Mouse (Mus musculus) kidney, postnatal 0 days (tissue): ENCODE results near the gene C87499. TPM values are rescaled to one million over a fixed set of nuclear protein-coding genes. Genes with fewer than 3 reads are reported as not detected.

Experiments used
- ATAC-seq: fragments of 200-750 bp; cut with Nextera tagmentation; replicated peaks from 2 replicates; pipeline ENCODE4 v1.8.0; 2017; ENCODE audit warnings: low read depth, moderate number of reproducible peaks, moderate TSS enrichment, moderate library complexity; ENCODE audit not compliant: low FRiP score
- DNase-seq: peaks from one replicate; pipeline ENCODE4 v3.0.0-alpha.2; 2016; ENCODE audit warnings: low spot score
- H3K27ac ChIP-seq: fragments of 300-500 bp; sonication (generic); 2 replicates; pipeline ENCODE4 v1.5.1; 2014; ENCODE audit warnings: mild to moderate bottlenecking
- H3K27me3 ChIP-seq: fragments of 300-500 bp; sonication (generic); 2 replicates; pipeline ENCODE4 v1.6.1; 2014; ENCODE audit warnings: low read length, mixed read lengths; ENCODE audit not compliant: insufficient read depth
- H3K36me3 ChIP-seq: fragments of 300-500 bp; sonication (generic); 2 replicates; pipeline ENCODE4 v1.6.1; 2014; ENCODE audit warnings: low read length, mixed read lengths; ENCODE audit not compliant: insufficient read depth
- H3K4me1 ChIP-seq: fragments of 300-500 bp; sonication (generic); replicated peaks from 2 replicates; pipeline ENCODE4 v1.6.1; 2014; ENCODE audit warnings: antibody characterized with exemption, low read length, mixed read lengths; ENCODE audit not compliant: insufficient read depth
- H3K4me2 ChIP-seq: fragments of 300-500 bp; sonication (generic); 2 replicates; pipeline ENCODE4 v1.6.1; 2014; ENCODE audit warnings: mild to moderate bottlenecking, low read length, moderate library complexity, mixed read lengths
- H3K4me3 ChIP-seq: fragments of 300-500 bp; sonication (generic); replicated peaks from 2 replicates; pipeline ENCODE4 v1.5.1; 2014; ENCODE audit warnings: low read depth, low read length
- H3K9ac ChIP-seq: fragments of 300-500 bp; sonication (generic); 2 replicates; pipeline ENCODE4 v1.6.1; 2014; ENCODE audit warnings: low read depth, low read length
- H3K9me3 ChIP-seq: fragments of 300-500 bp; sonication (generic); replicated peaks from 2 replicates; pipeline ENCODE4 v1.6.1; 2016; ENCODE audit warnings: low read length, inconsistent platforms, mixed read lengths
- CTCF ChIP-seq: IDR thresholded peaks from 2 replicates; pipeline ENCODE4 v1.5.1; 2016; ENCODE audit warnings: antibody characterized with exemption, low read depth, mild to moderate bottlenecking, moderate library complexity
- WGBS: fragments of 180-500 bp; shearing (Covaris S2); extraction: QIAGEN DNeasy Blood & Tissue Kit; methylation state at CpG from one replicate; pipeline ENCODE4 v1.1.7; 2014; 5-methylcytosine and 5-hydroxymethylcytosine counted together
- polyA plus RNA-seq: library from polyadenylated mRNA; unstranded; fragments of >200 nt; fragmentation: Nextera tagmentation; extraction: Ambion mirVana; gene quantifications from 2 replicates; pipeline ENCODE4 v1.2.1, GENCODE M21; 2015

Gene C87499
- polyA plus RNA-seq, 1 experiment from 2014 or later = not detected

GRCm38 (mm10) chr4:88644359-88644758 lies 10.1 kb upstream of the C87499 start, which contains the start of gene Ifna13:
Ifna13 (minus strand) TSS chr4:88644459.
- Histone ChIP-seq H3K9me3 (no peaks in the 10 kb centered on the region), H3K36me3 (no peaks in the 10 kb centered on the region), H3K9ac (no peak within 1 kb of the TSS), H3K27me3 (no peaks in the 10 kb centered on the region), H3K27ac (no peak within 1 kb of the TSS), H3K4me3 (no peak within 1 kb of the TSS), H3K4me1 (no peaks in the 10 kb centered on the region), H3K4me2 (no peak within 1 kb of the TSS)
- TF ChIP-seq CTCF = no peak
- WGBS = 59% methylated on average over 2 of the region's 2 CpGs
- DNase-seq (no peak), ATAC-seq (no peak)

GRCm38 (mm10) chr4:88642526-88642925 lies 8.3 kb upstream of the C87499 start:
- peak; percentile 5 for DNase-seq
- TF ChIP-seq CTCF = no peak
- ATAC-seq = no peak
- WGBS = 14% methylated on average over 2 of the region's 2 CpGs
- no peak overlapping the region for H3K4me2 ChIP-seq
- H3K9ac ChIP-seq = no peak overlapping the region
- no peaks in the 10 kb centered on the region for H3K27me3 ChIP-seq
- no peaks in the 10 kb centered on the region for H3K36me3 ChIP-seq
- no peak overlapping the region for H3K4me3 ChIP-seq
- no peak overlapping the region for H3K27ac ChIP-seq
- H3K4me1 ChIP-seq = no peaks in the 10 kb centered on the region
- H3K9me3 ChIP-seq = no peaks in the 10 kb centered on the region

GRCm38 (mm10) chr4:88641077-88641831 lies 7.0 kb upstream of the C87499 start:
- no peaks in the 10 kb centered on the region for H3K4me1 ChIP-seq
- peak overlapping the region; percentile 37; the same call in 1 of the 2 replicates for H3K9ac ChIP-seq
- peak overlapping the region; percentile 49 for H3K4me3 ChIP-seq
- TF ChIP-seq CTCF = peak; percentile 95
- DNase-seq (peak; percentile 100), ATAC-seq (peak; percentile 96)
- no peaks in the 10 kb centered on the region for H3K36me3 ChIP-seq
- 11% methylated on average over 11 of the region's 11 CpGs for WGBS
- H3K4me2 ChIP-seq = peak overlapping the region; percentile 63
- H3K27ac ChIP-seq = 0 out of 2 replicates have a peak overlapping the region, but pooled peaks have one; percentile 10
- no peaks in the 10 kb centered on the region for H3K9me3 ChIP-seq
- no peaks in the 10 kb centered on the region for H3K27me3 ChIP-seq

- no peak for TF ChIP-seq CTCF
- peak overlapping the region; percentile 63 for H3K4me2 ChIP-seq
- no peak for DNase-seq
- H3K4me1 ChIP-seq = no peaks in the 10 kb centered on the region
- peak overlapping the region; percentile 49 for H3K4me3 ChIP-seq
- peak overlapping the region; percentile 37; the same call in 1 of the 2 replicates for H3K9ac ChIP-seq
- H3K27ac ChIP-seq = no peak overlapping the region
- no peak for ATAC-seq
- no peaks in the 10 kb centered on the region for H3K9me3 ChIP-seq
- H3K27me3 ChIP-seq = no peaks in the 10 kb centered on the region
- 51% methylated on average over 8 of the region's 8 CpGs for WGBS
- no peaks in the 10 kb centered on the region for H3K36me3 ChIP-seq
These were observed 6.5 kb upstream of the C87499 start for GRCm38 (mm10) chr4:88640704-88641076.

GRCm38 (mm10) chr4:88603276-88603675 lies 30.9 kb downstream of the C87499 start, which contains the start of gene Ifna12:
Ifna12 (minus strand) TSS chr4:88603376.
- Histone ChIP-seq H3K9me3 (no peaks in the 10 kb centered on the region), H3K27me3 (no peaks in the 10 kb centered on the region), H3K4me2 (no peak within 1 kb of the TSS), H3K36me3 (no peaks in the 10 kb centered on the region), H3K9ac (no peak within 1 kb of the TSS), H3K4me3 (no peak within 1 kb of the TSS), H3K4me1 (no peaks in the 10 kb centered on the region), H3K27ac (no peak within 1 kb of the TSS)
- no peak for ATAC-seq
- DNase-seq = no peak
- no peak for TF ChIP-seq CTCF

- Histone ChIP-seq H3K4me3 (no peak within 1 kb of the TSS), H3K4me2 (no peak within 1 kb of the TSS), H3K36me3 (no peaks in the 10 kb centered on the region), H3K9ac (no peak within 1 kb of the TSS), H3K4me1 (no peaks in the 10 kb centered on the region), H3K27me3 (no peaks in the 10 kb centered on the region), H3K27ac (no peak within 1 kb of the TSS), H3K9me3 (no peaks in the 10 kb centered on the region)
- WGBS = 82% methylated on average over 1 of the region's 1 CpGs
- DNase-seq (no peak), ATAC-seq (no peak)
- no peak for TF ChIP-seq CTCF
These were observed 41.9 kb downstream of the C87499 start, which contains the start of gene Ifna9 for GRCm38 (mm10) chr4:88592285-88592684. Ifna9 (minus strand) TSS chr4:88592385.

Other genes with a start within 250 kb of the C87499 start
- gene Hacd4, start 195.5 kb downstream of the C87499 start, polyA plus RNA-seq = 33.5 and 37.0 TPM in 2 replicates
- not detected in 2 replicates for gene Ifnb1, start 111.6 kb downstream of the C87499 start, polyA plus RNA-seq
- gene Ifna15, start 76.2 kb downstream of the C87499 start, polyA plus RNA-seq = not detected in 2 replicates
- gene Ifna14, start 62.6 kb downstream of the C87499 start, polyA plus RNA-seq = not detected in 2 replicates
- gene Ifna9, start 42.0 kb downstream of the C87499 start, polyA plus RNA-seq = not detected in 2 replicates
- gene Ifna12, start 31.0 kb downstream of the C87499 start, polyA plus RNA-seq = not detected in 2 replicates
- gene Ifna13, start 10.0 kb upstream of the C87499 start, polyA plus RNA-seq = not detected in 2 replicates
- gene Ifna16, start 42.5 kb upstream of the C87499 start, polyA plus RNA-seq = not detected in 2 replicates
- gene Ifna2, start 49.5 kb upstream of the C87499 start, polyA plus RNA-seq = not detected in 2 replicates
- gene Ifnab, start 56.9 kb upstream of the C87499 start, polyA plus RNA-seq = not detected in 2 replicates
- 0.38 and 0.49 TPM in 2 replicates for gene Gm26566, start 87.4 kb upstream of the C87499 start, polyA plus RNA-seq
- gene Klhl9, start 88.1 kb upstream of the C87499 start, polyA plus RNA-seq = 84.2 and 86.5 TPM in 2 replicates
- 0.29 TPM in 1 of 2 replicates, not detected in the other for gene Gm13271, start 120.5 kb upstream of the C87499 start, polyA plus RNA-seq
- 0.49 and 0.71 TPM in 2 replicates for gene Gm13283, start 125.7 kb upstream of the C87499 start, polyA plus RNA-seq
- gene Gm13290, start 139.4 kb upstream of the C87499 start, polyA plus RNA-seq = 0.49 TPM in 1 of 2 replicates, not detected in the other
- not detected in 2 replicates for gene Gm13289, start 142.5 kb upstream of the C87499 start, polyA plus RNA-seq
- not detected in 2 replicates for gene Gm13272, start 145.4 kb upstream of the C87499 start, polyA plus RNA-seq
- 0.14 and 0.46 TPM in 2 replicates for gene Ifnz, start 147.7 kb upstream of the C87499 start, polyA plus RNA-seq
- gene Gm13276, start 151.3 kb upstream of the C87499 start, polyA plus RNA-seq = not detected in 2 replicates
- not detected in 2 replicates for gene Gm13277, start 154.2 kb upstream of the C87499 start, polyA plus RNA-seq
- not detected in 2 replicates for gene Gm13278, start 157.1 kb upstream of the C87499 start, polyA plus RNA-seq
- not detected in 2 replicates for gene Gm13275, start 160.1 kb upstream of the C87499 start, polyA plus RNA-seq
- gene Gm13279, start 163.0 kb upstream of the C87499 start, polyA plus RNA-seq = not detected in 2 replicates
- gene Gm13285, start 165.3 kb upstream of the C87499 start, polyA plus RNA-seq = 1.3 TPM in 1 of 2 replicates, not detected in the other
- not detected in 2 replicates for gene Gm13287, start 168.8 kb upstream of the C87499 start, polyA plus RNA-seq
- gene Gm13288, start 171.1 kb upstream of the C87499 start, polyA plus RNA-seq = 0.09 TPM in 1 of 2 replicates, not detected in the other
- gene Ifna7, start 181.8 kb upstream of the C87499 start, polyA plus RNA-seq = not detected in 2 replicates
- gene Ifna11, start 185.5 kb upstream of the C87499 start, polyA plus RNA-seq = not detected in 2 replicates
- gene Ifna6, start 193.0 kb upstream of the C87499 start, polyA plus RNA-seq = not detected in 2 replicates
- not detected in 2 replicates for gene Ifna5, start 201.1 kb upstream of the C87499 start, polyA plus RNA-seq
- gene Ifna4, start 207.4 kb upstream of the C87499 start, polyA plus RNA-seq = not detected in 2 replicates
- gene Ifna1, start 215.7 kb upstream of the C87499 start, polyA plus RNA-seq = not detected in 2 replicates
- gene Ifne, start 245.8 kb upstream of the C87499 start, polyA plus RNA-seq = not detected in 2 replicates